Mouse (Mus musculus) heart, postnatal 0 days (tissue): ENCODE data around the gene Fgfr2.

Experiments used
- CTCF ChIP-seq: IDR thresholded peaks from 2 replicates; pipeline ENCODE4 v1.5.1; 2016; ENCODE audit warnings: antibody characterized with exemption, control low read depth, low read depth
- EP300 ChIP-seq: IDR thresholded peaks from 2 replicates; pipeline ENCODE4 v1.6.1; 2016; ENCODE audit warnings: antibody characterized with exemption, low read depth

DNA sequence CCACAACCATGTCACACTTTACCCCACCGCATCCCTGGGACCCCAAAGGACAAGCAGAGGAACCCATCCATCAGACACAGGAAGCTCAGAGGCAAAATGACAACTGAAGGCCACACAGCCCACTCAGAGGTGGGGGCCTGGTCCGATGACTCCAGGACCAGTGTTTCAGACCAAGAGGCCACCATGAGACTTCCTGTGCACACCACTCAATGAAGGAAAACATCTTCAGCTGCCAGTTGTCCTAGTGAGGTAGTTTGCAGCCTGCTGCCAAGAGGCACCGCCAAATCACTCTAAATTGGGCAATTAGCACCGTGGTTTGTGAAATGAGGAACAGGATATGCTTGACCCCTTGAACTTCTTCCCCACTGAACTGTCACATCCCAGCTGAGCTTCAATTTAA lies 764.4 kb downstream of the Fgfr2 start:
- no peak for TF ChIP-seq EP300
- no peak for TF ChIP-seq CTCF
